Mouse (Mus musculus) G1E (cell line): Measurements from ENCODE around the gene Serbp1. TPM values are rescaled to one million over a fixed set of nuclear protein-coding genes. Genes with fewer than 3 reads are reported as not detected.

Source experiments
- ATAC-seq: 2 replicates; pipeline ENCODE4 v1.8.0; 2016; ENCODE audit warnings: mild to moderate bottlenecking; ENCODE audit not compliant: insufficient number of reproducible peaks, poor library complexity, low FRiP score, severe bottlenecking; ENCODE audit errors: extremely low read depth
- DNase-seq: peaks from one replicate; pipeline ENCODE4 v3.0.0; 2012; ENCODE audit warnings: low spot score
- H3K27me3 ChIP-seq: 2 replicates; pipeline ENCODE4 v1.6.1; 2012; ENCODE audit warnings: mild to moderate bottlenecking, low read length, inconsistent platforms; ENCODE audit not compliant: insufficient read depth
- H3K36me3 ChIP-seq: replicated peaks from 2 replicates; pipeline ENCODE3; 2012; ENCODE audit warnings: mild to moderate bottlenecking, inconsistent platforms
- H3K4me1 ChIP-seq: 2 replicates; pipeline ENCODE4 v1.6.1; 2012; ENCODE audit warnings: low read depth, low read length, inconsistent platforms, mixed read lengths; ENCODE audit not compliant: insufficient read depth
- H3K4me3 ChIP-seq: 2 replicates; pipeline ENCODE4 v1.5.1; 2012; ENCODE audit warnings: low read depth, mild to moderate bottlenecking, inconsistent platforms, low read length, moderate library complexity, mixed read lengths
- H3K9me3 ChIP-seq: replicated peaks from 2 replicates; pipeline ENCODE4 v1.6.1; 2012; ENCODE audit warnings: inconsistent platforms
- CTCF ChIP-seq: IDR thresholded peaks from 2 replicates; pipeline ENCODE4 v1.5.1; 2012; ENCODE audit warnings: low read depth, low read length, inconsistent platforms, mixed read lengths
- GATA1 ChIP-seq: IDR thresholded peaks from 2 replicates; pipeline ENCODE4 v1.6.1; 2012; ENCODE audit warnings: borderline replicate concordance, low read length, inconsistent platforms, mixed read lengths
- GATA2 ChIP-seq: IDR thresholded peaks from 2 replicates; pipeline ENCODE4 v1.6.1; 2012; ENCODE audit warnings: low read depth, low read length, inconsistent platforms, borderline replicate concordance
- POLR2AphosphoS5 ChIP-seq: IDR thresholded peaks from 2 replicates; pipeline ENCODE4 v1.6.1; 2012; ENCODE audit warnings: low read depth, low read length, inconsistent platforms; ENCODE audit not compliant: insufficient replicate concordance
- TAL1 ChIP-seq: conservative IDR thresholded peaks from 2 replicates; pipeline ENCODE4 v1.6.1; 2012; ENCODE audit warnings: low read depth, low read length, inconsistent platforms, mixed read lengths
- polyA plus RNA-seq: library from polyadenylated mRNA; stranded (reverse); fragments of >175 nt; gene quantifications from 2 replicates; pipeline ENCODE4 v1.2.3, GENCODE M21; 2012
- total RNA-seq, 2 experiments: library from RNA; stranded (forward) in 1 of 2; stranded (reverse) in 1 of 2; fragments of 200-1000 nt in 1 of 2; fragments of >200 nt in 1 of 2; fragmentation: Nextera tagmentation in 1 of 2; gene quantifications; 2 replicates each; pipeline ENCODE4 v1.2.3; 2014 to 2017

Serbp1 gene
- total and polyA plus RNA-seq, 3 experiments, result 1,171 to 2,449 (median 1,473) TPM

DNA sequence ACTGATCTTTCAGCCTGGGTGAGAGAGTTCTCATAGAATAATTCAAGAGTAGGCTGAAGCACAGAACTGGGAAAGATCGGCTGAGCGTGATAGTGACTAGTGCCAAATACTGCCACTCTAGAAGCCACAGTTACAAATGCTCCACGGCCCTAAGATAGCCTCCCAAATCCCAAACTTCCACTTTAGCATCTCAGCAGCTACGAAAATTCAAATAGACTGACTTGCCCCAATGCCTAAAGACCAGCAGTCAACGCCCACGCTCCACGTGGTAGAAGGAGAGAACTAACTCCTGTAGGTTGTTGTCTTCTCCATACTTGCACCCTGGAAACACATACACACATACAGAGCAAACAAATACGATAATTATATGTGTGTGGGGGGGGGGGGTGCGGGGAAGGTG, 8.5 kb upstream of the Serbp1 start:
- no peaks in the 10 kb centered on the region for H3K9me3 ChIP-seq
- TF ChIP-seq GATA2, result no peak
- no peak for TF ChIP-seq POLR2AphosphoS5
- no peak for TF ChIP-seq GATA1
- TF ChIP-seq CTCF, result no peak
- no peak for TF ChIP-seq TAL1
- no peak for DNase-seq
- no peak overlapping the region for H3K4me3 ChIP-seq
- H3K27me3 ChIP-seq, result peaks cover 31% of the 10 kb centered on the region
- no peaks in the 10 kb centered on the region for H3K4me1 ChIP-seq
- no peaks in the 10 kb centered on the region for H3K36me3 ChIP-seq
- ATAC-seq, result no peak

- Histone ChIP-seq H3K27me3 (peaks cover 29% of the 10 kb centered on the region), H3K4me3 (no peak overlapping the region), H3K4me1 (no peaks in the 10 kb centered on the region), H3K36me3 (no peaks in the 10 kb centered on the region), H3K9me3 (no peaks in the 10 kb centered on the region)
- ATAC-seq (no peak), DNase-seq (no peak)
- TF ChIP-seq TAL1 (no peak), GATA1 (no peak), POLR2AphosphoS5 (no peak), CTCF (no peak), GATA2 (no peak)
These were observed 8.0 kb upstream of the Serbp1 start for GRCm38 (mm10) chr6:67229922-67230518.

DNA sequence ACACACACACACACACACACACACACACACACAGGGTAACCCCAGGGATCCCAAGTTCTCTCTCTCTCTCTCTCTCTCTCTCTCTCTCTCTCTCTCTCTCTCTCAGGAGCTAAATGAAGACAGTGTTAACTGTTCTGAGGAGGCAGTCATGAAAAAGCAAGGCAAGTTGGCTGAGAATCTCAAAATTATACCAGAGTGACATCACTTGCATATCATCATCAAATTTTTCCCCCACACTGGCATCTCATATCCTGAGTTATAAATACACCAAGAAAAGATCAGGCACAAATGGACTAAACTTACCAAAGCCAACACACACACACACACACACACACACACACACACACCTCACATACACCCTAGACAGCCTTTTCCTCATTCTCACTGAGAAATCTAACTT, 7.0 kb upstream of the Serbp1 start:
- H3K4me3 ChIP-seq, result no peak overlapping the region
- TF ChIP-seq POLR2AphosphoS5 (no peak), GATA2 (no peak), TAL1 (no peak), GATA1 (no peak), CTCF (no peak)
- DNase-seq, result no peak
- H3K36me3 ChIP-seq, result no peaks in the 10 kb centered on the region
- H3K4me1 ChIP-seq, result no peaks in the 10 kb centered on the region
- ATAC-seq, result no peak
- H3K27me3 ChIP-seq, result peaks cover 27% of the 10 kb centered on the region
- H3K9me3 ChIP-seq, result no peaks in the 10 kb centered on the region

- TF ChIP-seq GATA2, result no peak
- TF ChIP-seq POLR2AphosphoS5, result no peak
- no peak for TF ChIP-seq GATA1
- no peak for TF ChIP-seq CTCF
- no peak for TF ChIP-seq TAL1
- no peak for ATAC-seq
- H3K36me3 ChIP-seq, result no peaks in the 10 kb centered on the region
- DNase-seq, result no peak
- H3K4me3 ChIP-seq, result no peak overlapping the region
- no peaks in the 10 kb centered on the region for H3K4me1 ChIP-seq
- peaks cover 7% of the 10 kb centered on the region; the same call in 1 of the 2 replicates for H3K27me3 ChIP-seq
- no peaks in the 10 kb centered on the region for H3K9me3 ChIP-seq
These were observed 2.3 kb upstream of the Serbp1 start for GRCm38 (mm10) chr6:67235649-67236048.

DNA sequence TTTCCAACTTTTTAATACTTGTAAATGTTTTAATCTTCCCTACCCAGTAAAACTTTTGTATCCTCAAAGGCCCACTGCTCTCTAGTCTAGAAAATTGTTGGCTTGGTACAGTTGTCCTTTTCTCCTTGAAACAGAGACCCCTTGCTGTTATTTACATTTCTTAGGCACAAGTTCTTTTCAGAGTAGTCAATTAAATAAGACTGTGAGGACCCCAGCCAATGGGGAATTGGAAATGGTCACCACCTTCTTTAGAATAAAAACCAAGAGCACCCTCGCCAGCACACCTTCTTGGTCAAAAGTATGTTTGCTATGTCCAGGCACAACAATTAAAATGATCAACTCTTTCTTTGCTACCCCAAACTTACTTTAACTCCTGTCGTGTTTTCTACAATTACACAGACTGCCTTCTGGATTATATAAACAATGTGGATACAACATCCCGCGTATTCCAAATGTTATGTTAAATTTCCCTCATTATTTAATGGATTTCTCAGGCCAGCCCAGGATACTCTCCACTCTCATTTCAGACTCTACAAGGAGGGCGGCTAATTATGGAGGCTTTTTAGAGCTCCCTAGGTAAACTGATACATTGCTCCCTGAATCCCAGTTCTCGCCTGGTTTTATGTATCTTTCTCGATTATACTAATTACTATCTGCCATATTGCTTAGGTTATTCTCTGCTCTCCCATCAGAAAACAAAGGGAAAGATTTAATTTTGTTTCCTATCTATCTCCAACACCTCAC, 1.3 kb upstream of the Serbp1 start:
- Histone ChIP-seq H3K4me1 (no peaks in the 10 kb centered on the region), H3K4me3 (no peak overlapping the region), H3K9me3 (no peaks in the 10 kb centered on the region), H3K36me3 (no peaks in the 10 kb centered on the region), H3K27me3 (peaks cover 7% of the 10 kb centered on the region; the same call in 1 of the 2 replicates)
- no peak for DNase-seq
- no peak for ATAC-seq
- no peak for TF ChIP-seq GATA1
- TF ChIP-seq CTCF, result no peak
- no peak for TF ChIP-seq POLR2AphosphoS5
- no peak for TF ChIP-seq GATA2
- no peak for TF ChIP-seq TAL1

DNA sequence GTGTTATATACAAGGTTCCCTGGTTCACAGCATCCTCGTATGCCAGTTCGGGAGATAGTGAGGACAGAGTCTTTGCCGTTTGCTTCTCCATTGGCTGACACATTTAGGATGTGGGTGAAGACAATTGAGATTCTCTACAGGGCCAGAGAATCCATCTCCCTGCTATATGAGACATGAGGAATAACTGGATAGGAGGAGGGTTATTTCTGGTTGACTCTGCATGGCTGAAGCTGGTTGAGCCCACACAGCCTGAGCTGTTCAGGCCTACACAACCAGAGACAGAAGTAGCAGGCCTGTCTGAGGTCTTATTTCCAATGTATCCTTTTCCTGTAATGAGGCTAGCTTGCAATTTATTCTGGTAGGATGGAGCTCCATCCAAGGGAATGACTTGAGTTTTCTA, 3.3 kb downstream of the Serbp1 start:
- H3K36me3 ChIP-seq, result no peaks in the 10 kb centered on the region
- no peak for TF ChIP-seq POLR2AphosphoS5
- DNase-seq (no peak), ATAC-seq (no peak)
- H3K27me3 ChIP-seq, result peaks cover 8% of the 10 kb centered on the region; the same call in 1 of the 2 replicates
- H3K4me1 ChIP-seq, result no peaks in the 10 kb centered on the region
- H3K9me3 ChIP-seq, result no peaks in the 10 kb centered on the region
- no peak overlapping the region for H3K4me3 ChIP-seq
